Mouse (Mus musculus): ENCODE data around the gene Acsf3. TPM values are rescaled to one million over a fixed set of nuclear protein-coding genes. Genes with fewer than 3 reads are reported as not detected.

Acsf3 gene
- total RNA-seq, 4 experiments from 2014 or later: 10.5 to 13.1 (median 11.5) TPM

DNA sequence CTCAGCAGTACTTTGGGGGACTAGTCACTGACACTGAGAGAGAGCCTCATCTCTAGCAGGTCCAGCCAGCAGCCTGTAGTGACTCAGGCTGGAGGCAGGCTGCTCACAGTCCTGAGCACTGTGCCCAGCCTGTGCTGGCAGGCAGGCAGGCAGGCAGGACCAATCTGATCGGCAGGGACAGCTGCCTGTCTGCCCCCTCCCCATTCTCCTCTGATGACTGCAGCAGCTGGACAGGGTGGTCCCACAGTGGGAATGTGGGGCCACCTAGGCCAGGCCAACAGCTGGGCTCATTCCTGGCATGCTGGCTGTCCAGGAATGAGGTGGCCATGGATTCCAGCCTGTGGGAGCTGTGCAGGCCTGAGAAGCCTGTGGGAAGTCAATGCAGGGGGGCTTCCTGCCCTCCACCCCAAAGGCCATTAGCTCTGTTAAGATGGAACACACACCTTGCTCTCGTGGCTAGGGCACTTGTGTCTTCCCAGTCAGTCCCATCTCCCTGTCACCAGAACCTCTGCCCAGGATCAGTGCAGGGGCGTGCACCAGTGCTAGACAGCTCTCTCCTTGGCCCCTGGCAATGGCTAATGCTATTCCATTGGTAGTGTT is 75.5 kb downstream of the Acsf3 start:
- no peak for DNase-seq (ENCODE audit: low spot score in 2 of 2)

DNA sequence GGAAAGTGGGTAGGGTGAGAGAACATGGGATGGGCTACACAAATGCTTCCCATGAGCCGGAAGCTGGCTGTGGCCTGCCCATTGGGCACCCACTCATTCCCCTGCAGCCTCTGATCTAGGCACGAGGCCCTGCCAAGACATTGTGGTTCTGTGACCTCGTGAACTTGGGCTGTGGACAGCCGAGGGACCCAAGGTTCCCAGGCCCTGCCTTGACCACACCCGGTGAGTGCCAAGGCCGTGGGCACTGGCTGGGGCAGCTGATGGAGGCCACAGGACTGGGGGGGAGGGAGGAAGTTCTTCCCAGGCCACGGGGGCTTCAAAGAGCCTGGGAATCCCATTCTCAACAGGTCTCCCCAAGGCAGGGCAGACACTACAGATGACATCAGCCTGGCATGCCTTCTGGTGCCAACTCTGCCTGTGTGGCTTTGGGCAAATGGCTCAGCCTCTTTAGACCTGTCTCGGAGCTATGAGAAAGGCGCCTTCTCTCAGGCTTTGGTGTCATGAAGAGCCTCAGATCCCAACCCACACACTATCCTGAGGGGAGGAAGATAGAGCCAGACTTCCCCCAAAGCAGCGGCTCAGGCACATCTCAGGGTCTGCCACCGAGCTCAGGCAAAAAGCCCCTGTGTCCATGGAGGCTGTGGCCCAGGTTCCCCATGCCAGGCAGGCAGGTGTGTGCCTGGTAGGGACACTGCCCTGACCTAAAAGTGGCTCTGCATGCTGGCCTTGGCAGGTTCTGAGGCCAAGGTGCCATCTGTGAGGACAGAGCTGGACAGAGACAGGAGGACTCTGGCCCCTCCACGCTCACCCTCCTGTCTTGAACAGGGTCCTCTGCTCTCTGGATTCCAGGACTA is 76.6 kb downstream of the Acsf3 start:
- no peak for DNase-seq (ENCODE audit: low spot score in 2 of 2)

- no peak for DNase-seq (ENCODE audit: low spot score in 2 of 2)
These were observed 77.2 kb downstream of the Acsf3 start for GRCm38 (mm10) chr8:122852546-122852905.

- peak in 1 of 2 experiments; percentile 48 for DNase-seq (ENCODE audit: low spot score in 2 of 2)
These were observed 78.1 kb downstream of the Acsf3 start for GRCm38 (mm10) chr8:122853340-122853771.

DNA sequence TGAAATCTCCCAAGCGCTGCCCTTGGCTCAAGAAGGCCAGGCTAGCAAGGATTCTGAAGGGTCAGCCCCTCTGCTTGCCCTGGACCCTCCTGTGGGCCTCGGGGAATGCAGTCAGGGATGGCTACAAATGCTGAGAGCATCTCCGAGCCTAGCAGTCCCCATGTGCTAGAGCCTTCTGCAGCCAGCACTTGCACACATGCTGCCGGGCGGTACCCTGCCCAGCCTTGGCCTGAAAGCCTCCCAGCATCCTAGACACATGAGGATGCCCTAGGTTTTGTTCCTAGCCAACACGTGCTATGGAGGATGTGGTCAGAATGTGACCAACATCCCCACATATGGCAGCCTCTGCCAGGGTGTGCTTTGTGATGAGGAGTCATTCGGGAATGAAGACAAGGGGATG is 79.1 kb downstream of the Acsf3 start:
- no peak for DNase-seq (ENCODE audit: low spot score in 2 of 2)

- no peak for DNase-seq (ENCODE audit: low spot score in 2 of 2)
These were observed 79.8 kb downstream of the Acsf3 start for GRCm38 (mm10) chr8:122855123-122855522.

GRCm38 (mm10) chr8:122856288-122856687 is 81.0 kb downstream of the Acsf3 start:
- no peak for DNase-seq (ENCODE audit: low spot score in 2 of 2)

DNA sequence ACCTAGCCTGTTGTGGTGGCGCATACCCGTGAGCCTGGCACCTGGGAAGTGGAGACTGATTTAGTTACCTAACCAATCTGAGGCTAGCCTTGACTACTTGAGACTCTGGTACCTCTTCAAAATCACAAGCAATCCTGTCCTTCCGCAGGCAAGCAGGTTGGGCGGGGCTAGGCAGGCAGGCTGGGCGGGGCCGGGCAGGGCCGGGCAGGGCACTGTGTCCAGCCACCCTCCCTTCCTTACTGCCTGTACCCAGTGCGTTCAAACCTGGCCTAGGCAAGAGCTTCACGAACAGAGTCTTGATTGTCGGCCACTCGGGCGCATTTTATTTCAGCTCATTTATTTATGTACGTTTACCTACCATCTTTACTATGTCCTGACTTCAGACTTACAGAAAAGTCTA is 84.6 kb downstream of the Acsf3 start:
- no peak for DNase-seq (ENCODE audit: low spot score in 2 of 2)

DNA sequence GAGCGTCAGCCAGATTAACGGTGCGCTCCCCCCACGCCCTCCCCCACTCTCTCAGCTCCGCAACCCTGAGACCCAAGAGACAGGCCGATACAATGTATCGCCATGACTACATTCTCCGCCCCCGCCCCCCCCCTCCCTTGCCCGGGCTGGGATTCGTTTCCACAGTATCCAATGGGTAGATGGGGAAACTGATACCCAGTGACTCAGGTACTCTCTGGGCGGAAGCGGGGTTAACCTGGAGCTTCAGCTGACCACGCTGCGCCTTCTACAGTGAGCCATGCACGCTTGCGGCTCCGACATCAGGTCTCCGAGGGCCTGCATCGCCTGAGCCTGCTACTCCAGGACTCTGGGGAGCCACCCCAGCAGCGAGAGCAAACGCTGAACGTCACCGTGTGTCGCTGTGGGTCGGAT is 89.4 kb downstream of the Acsf3 start:
- no peak for DNase-seq (ENCODE audit: low spot score in 2 of 2)

DNA sequence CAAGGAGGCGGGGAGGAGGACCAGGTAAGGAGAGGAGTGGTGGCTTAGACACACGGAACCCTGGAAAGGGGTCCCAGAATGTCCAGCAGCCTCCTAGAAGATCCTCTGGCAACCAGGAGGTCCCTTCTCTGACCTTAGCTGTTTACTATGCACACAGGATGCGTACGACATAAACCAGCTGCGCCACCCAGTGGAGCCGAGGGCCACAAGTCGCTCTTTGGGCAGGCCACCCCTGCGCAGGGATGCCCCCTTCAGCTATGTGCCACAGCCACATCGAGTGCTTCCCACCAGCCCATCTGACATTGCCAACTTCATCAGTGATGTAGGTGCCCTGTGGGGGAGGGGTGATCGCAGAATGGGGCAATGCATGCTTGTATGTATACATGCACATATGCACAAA is 90.2 kb downstream of the Acsf3 start:
- DNase-seq (ENCODE audit: low spot score in 2 of 2): no peak

- no peak for DNase-seq (ENCODE audit: low spot score in 2 of 2)
These were observed 90.9 kb downstream of the Acsf3 start for GRCm38 (mm10) chr8:122866231-122866630.

Other genes with a start within 250 kb of the Acsf3 start
- gene Piezo1, start 224.2 kb upstream of the Acsf3 start, total RNA-seq (2022): 10 to 100 TPM; 11.7 to 14.4 (median 13.9) TPM
- 1 to 10 TPM in 1 of 4 experiments, under 1 TPM in 3; 0.47 to 1.0 (median 0.83) TPM for gene Cdt1, start 207.5 kb upstream of the Acsf3 start, total RNA-seq (2022)
- gene Aprt, start 198.6 kb upstream of the Acsf3 start, total RNA-seq (2022): 10 to 100 TPM; 42.7 to 49.4 (median 45.2) TPM
- under 1 TPM; 0.92 to 0.96 (median 0.93) TPM for gene Galns, start 164.0 kb upstream of the Acsf3 start, total RNA-seq (2022)
- gene Trappc2l, start 163.8 kb upstream of the Acsf3 start, total RNA-seq (2022): 10 to 100 TPM; 38.7 to 49.7 (median 44.0) TPM
- gene Pabpn1l, start 152.7 kb upstream of the Acsf3 start, total RNA-seq (2022): under 1 TPM in 1 of 4 experiments, not detected in 3; 0.27 TPM
- 10 to 100 TPM; 12.3 to 22.0 (median 17.2) TPM for gene Cbfa2t3, start 76.4 kb upstream of the Acsf3 start, total RNA-seq (2022)
- 10 to 100 TPM; 17.7 to 29.9 (median 21.9) TPM for gene Cdh15, start 72.5 kb downstream of the Acsf3 start, total RNA-seq (2022)

Data from gastrocnemius, adult 8-10 months (tissue).